Mouse (Mus musculus) testis, adult 2 months (tissue): ENCODE data around the gene Eps8.

Experiments used
- CTCF ChIP-seq: fragments of 200-500 bp; IDR thresholded peaks from 2 replicates; pipeline ENCODE4 v1.5.1; 2012; ENCODE audit warnings: low read depth, mild to moderate bottlenecking, inconsistent platforms, low read length, moderate library complexity; ENCODE audit not compliant: control insufficient read depth, insufficient read depth, insufficient replicate concordance
- POLR2A ChIP-seq: fragments of 200-500 bp; IDR thresholded peaks from 2 replicates; pipeline ENCODE4 v1.6.1; 2012; ENCODE audit warnings: low read depth, mild to moderate bottlenecking, inconsistent platforms, low read length, moderate library complexity; ENCODE audit not compliant: control insufficient read depth

GRCm38 (mm10) chr6:137469541-137469940 lies 185.1 kb downstream of the Eps8 start:
- peak; percentile 25; the same call in 1 of the 2 replicates for TF ChIP-seq CTCF
- TF ChIP-seq POLR2A = no peak
